Mouse (Mus musculus) adipocyte (in vitro differentiated cells): Measurements from ENCODE around the gene Aaas.

ENCODE experiments used
- DNase-seq: peaks from one replicate; pipeline ENCODE4 v3.0.0-alpha.2; 2016; ENCODE audit warnings: low spot score

Gene Aaas

DNA sequence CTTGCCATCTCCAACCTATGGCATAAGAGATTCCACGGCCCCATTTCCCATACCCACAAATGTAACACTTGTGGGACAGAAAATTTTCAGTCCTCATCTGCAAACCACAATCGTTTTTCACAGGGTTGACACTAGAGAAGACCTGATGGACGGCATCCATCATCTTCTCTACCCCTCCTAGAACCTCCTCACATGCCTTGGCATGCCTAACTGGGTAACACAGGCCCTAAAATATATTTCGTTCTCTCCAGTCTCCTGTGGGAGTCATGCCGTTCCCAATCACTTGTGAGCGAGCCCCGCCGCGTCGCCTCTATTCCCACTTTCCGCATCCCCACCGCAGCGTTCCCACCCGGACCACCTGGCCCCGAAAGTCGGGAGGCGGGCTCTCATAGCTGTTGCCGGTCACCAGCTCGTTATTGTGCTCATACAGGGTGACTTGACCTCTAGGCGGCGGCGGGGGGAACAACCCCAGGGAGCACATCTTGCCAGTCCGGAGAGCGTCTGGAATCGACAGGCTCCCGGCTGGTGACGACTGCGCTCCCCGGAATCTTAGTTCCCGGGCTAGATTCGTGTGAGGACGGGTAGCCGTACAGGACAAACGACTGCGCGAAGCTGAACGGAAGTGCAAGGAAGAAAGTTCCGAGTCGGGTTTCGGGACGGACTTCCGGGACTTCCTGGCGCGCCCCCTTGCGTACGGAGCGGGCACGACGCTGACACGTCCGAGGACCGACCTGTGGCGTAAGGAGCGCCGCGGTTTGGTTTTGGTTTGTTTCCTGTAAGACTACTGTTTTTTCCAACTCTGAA, at the start of gene Aaas:
Gene Aaas, minus strand, starts transcription at position 634 of the 804 bp plus-strand sequence.
- DNase-seq = peak; percentile 97

- peak; percentile 92 for DNase-seq
Observed at GRCm38 (mm10) chr15:102399229-102400221, 49.0 kb upstream of the Aaas start.

DNA sequence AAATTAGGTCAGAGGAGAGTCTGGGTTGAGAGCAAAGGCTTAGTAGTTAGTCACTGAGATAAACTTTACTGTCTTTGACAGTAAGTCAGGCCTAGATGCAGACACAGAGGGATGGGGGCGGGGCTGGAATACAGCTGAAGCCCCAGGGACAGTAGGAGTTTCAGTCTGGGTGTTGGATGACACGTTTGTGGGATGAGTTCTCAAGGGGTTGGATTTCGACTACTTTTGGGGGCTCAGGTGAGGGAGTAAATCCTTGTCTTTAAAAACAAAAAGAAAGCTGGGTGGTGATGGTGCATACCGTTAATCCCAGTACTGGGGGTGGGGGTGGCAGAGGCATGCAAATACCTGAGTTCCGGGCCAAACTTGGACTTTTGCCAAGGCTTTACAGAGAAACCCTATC, 48.1 kb upstream of the Aaas start:
- peak; percentile 67 for DNase-seq

GRCm38 (mm10) chr15:102395061-102395460, 44.5 kb upstream of the Aaas start:
- peak; percentile 86 for DNase-seq

DNA sequence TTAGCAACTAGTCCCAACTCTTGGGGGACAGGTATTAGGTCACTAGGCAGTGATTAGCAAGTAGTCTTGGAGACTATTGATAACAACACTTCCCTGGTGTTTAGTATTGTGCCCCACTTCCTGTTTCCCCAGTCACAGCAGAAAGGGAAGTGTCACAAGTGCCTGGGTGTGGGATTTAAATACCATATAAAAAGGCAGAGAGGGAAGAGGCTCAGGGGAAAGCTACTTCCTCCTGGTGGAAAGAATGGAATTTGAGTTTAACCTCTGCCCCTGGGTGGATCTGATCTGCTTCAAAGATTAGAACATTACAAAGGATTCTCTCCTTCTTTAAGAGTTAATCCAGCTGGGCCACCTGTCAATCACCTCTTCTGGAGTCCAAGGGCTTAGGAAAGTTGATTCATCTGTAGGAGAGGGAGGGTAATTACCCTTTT, 43.0 kb upstream of the Aaas start:
- no peak for DNase-seq

- DNase-seq = no peak
Observed at GRCm38 (mm10) chr15:102392520-102392919, 41.9 kb upstream of the Aaas start.

GRCm38 (mm10) chr15:102388942-102389341, 38.4 kb upstream of the Aaas start:
- no peak for DNase-seq

DNA sequence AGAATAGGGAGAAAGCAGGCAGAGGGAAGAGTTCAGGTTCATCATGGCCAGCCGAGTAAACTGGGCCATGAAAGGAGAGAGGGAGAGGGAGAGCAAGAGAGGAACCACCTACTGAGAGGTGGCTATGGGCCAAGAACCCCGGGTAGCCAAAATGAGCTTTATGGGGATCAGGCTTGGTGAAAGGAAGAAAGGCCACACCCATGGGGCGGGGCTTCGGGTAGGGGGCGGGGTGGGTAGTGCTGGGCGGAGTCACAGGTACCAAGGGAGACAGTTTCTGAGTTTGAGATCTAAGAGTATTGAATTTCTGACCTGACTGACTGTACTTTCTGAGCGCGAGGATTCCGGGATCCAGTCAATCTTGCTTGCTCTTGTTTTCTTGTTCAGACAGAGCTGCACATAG, 36.1 kb upstream of the Aaas start:
- DNase-seq = no peak

- DNase-seq = no peak
Observed at GRCm38 (mm10) chr15:102383671-102384070, 33.1 kb upstream of the Aaas start.

DNA sequence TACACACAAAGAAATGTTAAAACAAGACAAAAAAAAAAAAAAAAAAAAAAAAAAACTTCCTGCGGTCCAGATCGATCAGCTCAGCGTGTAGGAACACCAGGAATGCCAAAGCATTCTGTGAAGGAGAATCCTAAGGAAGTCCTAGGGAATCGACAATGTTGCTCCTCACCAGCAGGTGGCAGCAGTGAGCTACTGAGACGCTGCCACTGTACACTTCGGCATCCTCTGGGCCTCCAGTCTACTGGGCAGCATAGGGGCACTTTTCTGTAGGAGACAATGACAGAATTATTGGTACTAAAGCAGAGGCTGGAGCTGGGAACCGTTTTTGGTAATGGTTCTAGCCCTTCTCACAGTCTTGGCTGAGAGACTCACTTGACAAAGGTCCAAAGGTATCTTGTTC, 31.0 kb upstream of the Aaas start:
- DNase-seq = peak; percentile 93

- peak; percentile 53 for DNase-seq
Observed at GRCm38 (mm10) chr15:102377810-102378262, 27.3 kb upstream of the Aaas start.

- peak; percentile 95 for DNase-seq
Observed at GRCm38 (mm10) chr15:102377163-102377543, 26.6 kb upstream of the Aaas start.

DNA sequence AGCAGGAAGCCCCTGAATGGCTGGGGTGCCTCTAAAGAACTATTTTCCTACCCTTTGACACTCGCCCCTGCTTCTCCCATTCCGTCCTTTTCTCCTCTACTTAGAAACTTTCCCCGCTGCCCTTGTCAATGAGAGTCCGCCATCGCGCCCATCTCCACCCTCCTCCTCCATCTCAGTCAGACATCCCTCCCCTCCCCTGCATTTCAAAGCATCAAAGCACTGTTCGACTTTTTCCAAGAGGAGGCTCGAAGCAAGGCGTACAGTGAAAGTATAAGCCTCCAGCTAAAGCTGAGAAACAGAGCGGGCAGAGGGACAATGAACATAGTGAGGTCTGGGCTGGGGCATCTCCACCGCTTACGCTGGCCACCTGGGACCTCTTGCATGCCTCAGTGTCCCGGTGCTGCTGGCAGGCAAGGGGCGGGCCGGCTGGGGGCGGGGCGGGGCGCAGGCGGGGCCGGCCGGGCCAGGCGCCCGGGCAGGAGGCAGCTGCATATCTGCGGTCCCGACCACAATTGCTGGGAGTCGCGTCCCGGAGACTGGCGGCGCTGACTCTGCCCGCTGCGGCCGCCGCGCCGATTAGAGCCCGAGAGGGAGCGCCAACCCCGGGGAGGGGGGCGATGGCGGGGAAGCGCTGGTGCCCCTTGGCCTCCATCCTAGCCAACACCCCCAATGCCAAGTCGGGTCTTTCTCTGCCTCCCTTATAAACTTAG, 26.0 kb upstream of the Aaas start:
- peak; percentile 67 for DNase-seq

- DNase-seq = no peak
Observed at GRCm38 (mm10) chr15:102370727-102371126, 20.2 kb upstream of the Aaas start.

- no peak for DNase-seq
Observed at GRCm38 (mm10) chr15:102369972-102370371, 19.4 kb upstream of the Aaas start.

DNA sequence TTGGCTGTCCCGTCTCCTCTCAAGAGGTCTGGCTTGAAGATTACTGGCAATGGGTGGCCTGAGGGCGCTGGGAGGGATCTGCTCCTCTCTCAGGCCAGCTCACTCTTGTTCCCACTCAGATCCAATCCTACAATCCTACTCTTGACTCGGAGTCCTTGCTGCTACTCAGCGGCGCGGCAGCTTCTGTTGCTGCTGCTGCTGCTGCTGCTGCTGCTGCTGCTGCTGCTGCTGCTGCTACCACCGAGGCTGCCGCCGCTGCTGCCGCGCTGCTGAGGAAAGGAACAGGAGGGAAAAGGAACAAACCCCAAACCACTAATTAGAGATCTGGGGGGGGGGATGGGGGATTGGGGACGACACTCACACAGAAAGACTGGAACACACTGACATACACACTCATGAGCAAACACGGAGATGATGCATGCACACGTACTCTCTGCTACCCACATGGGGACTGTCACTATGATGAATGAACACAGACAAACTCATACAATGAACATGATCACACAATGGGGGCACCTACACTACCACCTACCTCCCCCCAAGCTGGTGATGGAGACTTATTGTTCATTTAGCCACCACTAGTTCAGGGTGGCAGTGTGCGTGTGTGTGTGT, 16.3 kb upstream of the Aaas start, which contains the start of gene Sp7:
Gene Sp7, minus strand, starts transcription at position 450 of the 612 bp plus-strand sequence.
- DNase-seq = no peak

DNA sequence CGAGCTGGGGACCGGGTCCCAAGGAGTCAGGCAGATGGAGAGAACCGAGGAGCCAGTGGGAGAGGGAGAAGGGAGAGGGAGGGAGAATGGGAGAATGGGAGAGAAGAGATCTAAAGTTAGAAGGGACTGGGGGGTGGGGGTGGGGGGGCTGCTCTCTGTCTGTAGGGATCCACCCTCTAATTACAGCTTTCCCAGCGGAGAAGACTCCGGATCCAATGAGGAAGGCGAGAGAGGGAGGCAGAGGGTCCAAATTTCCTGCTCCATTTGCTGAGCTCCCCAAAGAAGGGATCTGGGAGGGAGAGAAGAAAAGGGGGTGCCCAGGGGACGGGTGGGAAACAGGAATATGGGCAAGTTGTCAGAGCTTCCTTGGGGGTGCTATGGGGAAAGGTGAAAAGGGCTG, 15.7 kb upstream of the Aaas start:
- DNase-seq = no peak

DNA sequence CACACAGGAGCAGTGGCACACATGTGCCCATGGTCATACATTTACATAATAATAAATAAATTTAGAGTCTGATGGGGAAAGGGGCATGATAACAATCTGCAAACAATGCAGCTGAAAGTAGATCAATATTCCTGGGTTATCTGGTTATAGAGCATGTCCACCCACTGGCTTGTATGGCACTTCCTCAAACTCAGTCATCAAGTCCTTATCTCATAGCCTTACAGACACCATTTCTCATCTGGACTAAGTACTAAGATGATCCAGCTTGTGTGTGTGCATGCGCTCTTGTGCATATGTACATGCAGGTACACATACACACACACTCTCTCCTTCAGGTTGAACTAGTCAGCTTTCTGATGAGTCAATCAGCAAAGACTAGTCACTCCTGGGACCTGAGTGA, 14.1 kb upstream of the Aaas start:
- no peak for DNase-seq

DNA sequence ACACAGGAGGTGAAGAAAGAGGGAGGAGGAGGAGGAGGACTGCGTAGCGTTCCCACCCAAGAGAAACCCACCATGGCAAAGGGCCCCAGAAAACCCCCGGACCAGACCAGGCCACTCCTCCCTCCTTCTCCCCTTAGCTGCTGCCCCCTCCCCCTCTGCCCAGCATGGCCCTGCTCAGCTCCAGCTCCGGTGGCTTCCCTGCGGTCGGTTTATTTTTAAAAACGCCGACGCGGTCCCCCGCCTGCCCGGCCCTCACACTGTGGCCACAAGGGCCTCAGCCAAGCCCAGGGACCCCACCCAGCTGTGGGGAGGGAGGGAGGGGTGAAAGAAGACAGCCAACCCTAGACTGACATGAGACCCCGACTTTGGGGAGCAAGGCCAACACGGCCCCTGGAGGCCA, 12.1 kb upstream of the Aaas start:
- no peak for DNase-seq

- DNase-seq = no peak
Observed at GRCm38 (mm10) chr15:102358834-102359233, 8.3 kb upstream of the Aaas start.

- DNase-seq = no peak
Observed at GRCm38 (mm10) chr15:102358126-102358525, 7.6 kb upstream of the Aaas start.
